Comparison of ENCODE assay signal across 15 mouse cellular contexts in genomic region chr7:19046286-19047069, GRCm38 (mm10). TPM values are rescaled to one million over a fixed set of nuclear protein-coding genes. Genes with fewer than 3 reads are reported as not detected.
DNase-seq lines count a peak whose midpoint lies in the region; ATAC-seq lines count a peak whose summit lies in the region.
"Had no signal": no experiment of that assay in that cellular context is flagged by ENCODE, and none has a peak within 500 bp of the region (broad histone marks: within the 10 kb centered on the region; RNA-seq: fewer than 3 reads in every experiment).

No protein-coding gene starts in this region.

- no peaks in the 10 kb centered on the region for H3K4me1 ChIP-seq in kidney, embryonic 15.5 days
- H3K4me1 ChIP-seq: limb, embryonic 10.5 days; midbrain, embryonic 15.5 days had no signal

- H3K9me3 ChIP-seq in kidney, embryonic 15.5 days (replicated peaks): no peaks in the 10 kb centered on the region
- H3K9me3 ChIP-seq: limb, embryonic 10.5 days; midbrain, embryonic 15.5 days had no signal

- DNase-seq in kidney, adult 11 months: peak; percentile 38
- DNase-seq in adrenal gland, adult 2 months: peak; percentile 89
- DNase-seq in cerebellum, adult 11 months: peak; percentile 69
- DNase-seq in gastrocnemius, adult 8-10 months (ENCODE audit: low spot score in 2 of 2): peak; percentile 69 to 78
- no peak for DNase-seq in right cerebral cortex, postnatal 25 days
- DNase-seq in embryo, embryonic 10 days (ENCODE audit: low spot score): no peak
- no peak for DNase-seq in embryo, embryonic 9.5 days (ENCODE audit: extremely low spot score)
- DNase-seq: lung, adult 18-20 months had no signal

- H3K4me2 ChIP-seq in kidney, embryonic 15.5 days: no peak overlapping the region
- H3K4me2 ChIP-seq: midbrain, embryonic 15.5 days had no signal

- 91% methylated on average over 11 of the region's 11 CpGs for WGBS in kidney, embryonic 15.5 days

- no peak overlapping the region for H3K27ac ChIP-seq in kidney, embryonic 15.5 days
- H3K27ac ChIP-seq: limb, embryonic 10.5 days; midbrain, embryonic 15.5 days had no signal

- no peak overlapping the region for H3K4me3 ChIP-seq in kidney, embryonic 15.5 days (replicated peaks)
- H3K4me3 ChIP-seq: limb, embryonic 10.5 days; midbrain, embryonic 15.5 days had no signal

- H3K9ac ChIP-seq in kidney, embryonic 15.5 days: no peak overlapping the region
- H3K9ac ChIP-seq: midbrain, embryonic 15.5 days had no signal

- H3K27me3 ChIP-seq in kidney, embryonic 15.5 days: no peaks in the 10 kb centered on the region
- H3K27me3 ChIP-seq: midbrain, embryonic 15.5 days had no signal

- ATAC-seq in kidney, embryonic 15.5 days (replicated peaks; ENCODE audit: low FRiP score): no peak
- ATAC-seq: intestine, embryonic 16.5 days; midbrain, embryonic 15.5 days had no signal

- peaks cover 100% of the 10 kb centered on the region for H3K36me3 ChIP-seq in kidney, embryonic 15.5 days

RNA-seq across cellular contexts. Expression of gene Rsph6a, which starts 8.0 kb away (rescaled TPM):
- not detected in 2 replicates for polyA plus RNA-seq in kidney, embryonic 15.5 days (2015; fragmentation: Nextera tagmentation; extraction: Ambion mirVana)
- not detected for total RNA-seq in adrenal gland, adult 2 months (2021)
- polyA plus RNA-seq in adrenal gland, adult 2 months (2012; rRNA removed): not detected in 2 replicates
- total RNA-seq in gastrocnemius, adult 8-10 months (2022): not detected
- polyA plus RNA-seq: heart, postnatal 0 days; intestine, embryonic 16.5 days; limb, embryonic 10.5 days had no signal

RNA-seq across cellular contexts. Expression of gene Sympk, which starts 22.3 kb away (rescaled TPM):
- 34.3 and 38.4 TPM in 2 replicates for polyA plus RNA-seq in kidney, embryonic 15.5 days (2015; fragmentation: Nextera tagmentation; extraction: Ambion mirVana)
- total RNA-seq in adrenal gland, adult 2 months (2021): 100 to 1,000 TPM in 1 of 2 experiments, 10 to 100 TPM in 1; 94.4 to 103 TPM
- polyA plus RNA-seq in adrenal gland, adult 2 months (2012; rRNA removed): 123 and 159 TPM in 2 replicates
- 10 to 100 TPM; 70.2 to 93.3 (median 83.6) TPM for total RNA-seq in gastrocnemius, adult 8-10 months (2022)

RNA-seq across cellular contexts. Expression of gene Foxa3, which starts 23.1 kb away (rescaled TPM):
- 1.2 and 1.3 TPM in 2 replicates for polyA plus RNA-seq in kidney, embryonic 15.5 days (2015; fragmentation: Nextera tagmentation; extraction: Ambion mirVana)
- total RNA-seq in adrenal gland, adult 2 months (2021): not detected
- 0.08 and 0.24 TPM in 2 replicates for polyA plus RNA-seq in adrenal gland, adult 2 months (2012; rRNA removed)
- total RNA-seq in gastrocnemius, adult 8-10 months (2022): not detected
- total RNA-seq: layer of hippocampus, adult 8-10 months; neutrophil, adult 5-6 weeks had no signal
- polyA plus RNA-seq: heart, postnatal 0 days; limb, embryonic 10.5 days; midbrain, embryonic 15.5 days had no signal

RNA-seq across cellular contexts. Expression of gene Dmwd, which starts 29.5 kb away (rescaled TPM):
- polyA plus RNA-seq in kidney, embryonic 15.5 days (2015; fragmentation: Nextera tagmentation; extraction: Ambion mirVana): 15.4 and 18.7 TPM in 2 replicates
- 10 to 100 TPM; 44.2 to 58.5 TPM for total RNA-seq in adrenal gland, adult 2 months (2021)
- 144 and 152 TPM in 2 replicates for polyA plus RNA-seq in adrenal gland, adult 2 months (2012; rRNA removed)
- 10 to 100 TPM; 34.9 to 41.8 (median 39.9) TPM for total RNA-seq in gastrocnemius, adult 8-10 months (2022)

RNA-seq across cellular contexts. Expression of gene Dmpk, which starts 37.2 kb away (rescaled TPM):
- 18.1 and 24.7 TPM in 2 replicates for polyA plus RNA-seq in kidney, embryonic 15.5 days (2015; fragmentation: Nextera tagmentation; extraction: Ambion mirVana)
- total RNA-seq in adrenal gland, adult 2 months (2021): 100 to 1,000 TPM; 130 to 142 TPM
- 743 and 836 TPM in 2 replicates for polyA plus RNA-seq in adrenal gland, adult 2 months (2012; rRNA removed)
- total RNA-seq in gastrocnemius, adult 8-10 months (2022): 100 to 1,000 TPM; 235 to 255 (median 240) TPM

Comparison
In these comparisons a context has a peak if more than half of its experiments do, and no peak if none do; other contexts are left out.
1. DNase-seq: peak in kidney, adult 11 months (single experiment), adrenal gland, adult 2 months (single experiment), cerebellum, adult 11 months (single experiment) and gastrocnemius, adult 8-10 months (2 of 2); none in right cerebral cortex, postnatal 25 days (single experiment), embryo, embryonic 10 days (single experiment) and embryo, embryonic 9.5 days (single experiment).